Mouse (Mus musculus): ENCODE results near the gene Lhfpl5.

- TF ChIP-seq GATA1 (IDR thresholded peaks at IDR 0.05; ENCODE audit: borderline replicate concordance, low read length) (no peak), FLI1 (IDR thresholded peaks at IDR 0.05; ENCODE audit: low read length) (no peak)
Measured at GRCm38 (mm10) chr17:28530506-28530905, 44.9 kb upstream of the Lhfpl5 start, which contains the start of gene Armc12.

Measured in megakaryocyte, embryonic 14.5 days (primary cell).